Mouse (Mus musculus) adrenal gland, adult 8-10 months (tissue): Measurements from ENCODE around the gene Pank2. TPM values are rescaled to one million over a fixed set of nuclear protein-coding genes. Genes with fewer than 3 reads are reported as not detected.
"Not testable (repeated sequence)": the region's sequence is repeated elsewhere in the genome, so short reads cannot be mapped to it uniquely, and the experiment has no call there.

Experiments used
- DNase-seq: peaks from one replicate; pipeline ENCODE4 v3.0.0; 2022
- total RNA-seq, 4 experiments: library from RNA; stranded (reverse); gene quantifications; 2 replicates each; pipeline ENCODE4 v1.2.4; 2022

Gene Pank2
- 10 to 100 TPM; 49.0 to 61.9 (median 53.7) TPM for total RNA-seq

- peak; percentile 96 for DNase-seq
Measured at GRCm38 (mm10) chr2:131262213-131262672, at the start of gene Pank2. Gene Pank2 (plus strand): TSS chr2:131262495.

GRCm38 (mm10) chr2:131213773-131214172, 48.5 kb upstream of the Pank2 start:
- DNase-seq = no peak

GRCm38 (mm10) chr2:131215941-131216858, 46.1 kb upstream of the Pank2 start:
- DNase-seq = no peak

- DNase-seq = no peak
Measured at GRCm38 (mm10) chr2:131220030-131220429, 42.3 kb upstream of the Pank2 start.

GRCm38 (mm10) chr2:131221853-131222515, 40.3 kb upstream of the Pank2 start:
- DNase-seq = no peak

- no peak for DNase-seq
Measured at GRCm38 (mm10) chr2:131222562-131222961, 39.7 kb upstream of the Pank2 start.

GRCm38 (mm10) chr2:131223569-131223968, 38.7 kb upstream of the Pank2 start:
- DNase-seq = no peak

GRCm38 (mm10) chr2:131225178-131225577, 37.1 kb upstream of the Pank2 start:
- DNase-seq = no peak

GRCm38 (mm10) chr2:131226669-131227068, 35.6 kb upstream of the Pank2 start:
- DNase-seq = not testable (repeated sequence)

GRCm38 (mm10) chr2:131227243-131227642, 35.1 kb upstream of the Pank2 start:
- DNase-seq = no peak

- no peak for DNase-seq
Measured at GRCm38 (mm10) chr2:131232558-131232957, 29.7 kb upstream of the Pank2 start.

- peak; percentile 96 for DNase-seq
Measured at GRCm38 (mm10) chr2:131233307-131234126, 28.8 kb upstream of the Pank2 start, which contains the start of gene Mavs. Gene Mavs (plus strand): TSS chr2:131234063.

GRCm38 (mm10) chr2:131234127-131234650, 28.1 kb upstream of the Pank2 start:
- DNase-seq = no peak

GRCm38 (mm10) chr2:131234970-131235635, 27.2 kb upstream of the Pank2 start:
- DNase-seq = no peak

GRCm38 (mm10) chr2:131242180-131242579, 20.1 kb upstream of the Pank2 start:
- DNase-seq = no peak

GRCm38 (mm10) chr2:131242929-131243328, 19.4 kb upstream of the Pank2 start:
- DNase-seq = no peak

- peak; percentile 60 for DNase-seq
Measured at GRCm38 (mm10) chr2:131253681-131254328, 8.5 kb upstream of the Pank2 start.

GRCm38 (mm10) chr2:131254329-131254713, 8.0 kb upstream of the Pank2 start:
- DNase-seq = no peak

GRCm38 (mm10) chr2:131255738-131256137, 6.6 kb upstream of the Pank2 start:
- no peak for DNase-seq

GRCm38 (mm10) chr2:131258693-131259092, 3.6 kb upstream of the Pank2 start:
- no peak for DNase-seq
